Mouse (Mus musculus) mesoderm, embryonic 11.5 days (tissue): ENCODE measurements around the gene B230217C12Rik.
"Not testable (repeated sequence)": the region's sequence is repeated elsewhere in the genome, so short reads cannot be mapped to it uniquely, and the experiment has no call there.

Experiments
- DNase-seq: peaks from one replicate; pipeline ENCODE4 v3.0.0-alpha.2; 2012; ENCODE audit warnings: low read depth, low spot score

B230217C12Rik gene

GRCm38 (mm10) chr11:97866091-97866888, 25.7 kb downstream of the B230217C12Rik start:
- no peak for DNase-seq

GRCm38 (mm10) chr11:97867591-97867990, 27.0 kb downstream of the B230217C12Rik start:
- DNase-seq, result no peak

- DNase-seq, result not testable (repeated sequence)
Measured at GRCm38 (mm10) chr11:97872378-97872777, 31.8 kb downstream of the B230217C12Rik start.

- DNase-seq, result no peak
Measured at GRCm38 (mm10) chr11:97874396-97874795, 33.8 kb downstream of the B230217C12Rik start.

- DNase-seq, result peak; percentile 19
Measured at GRCm38 (mm10) chr11:97877341-97877740, 36.8 kb downstream of the B230217C12Rik start.

GRCm38 (mm10) chr11:97880362-97880761, 39.8 kb downstream of the B230217C12Rik start:
- no peak for DNase-seq

GRCm38 (mm10) chr11:97883542-97883917, 43.0 kb downstream of the B230217C12Rik start:
- peak; percentile 74 for DNase-seq

GRCm38 (mm10) chr11:97883918-97884600, 43.5 kb downstream of the B230217C12Rik start, which contains the start of gene Fbxo47:
Gene Fbxo47 (minus strand): TSS chr11:97884154.
- peak; percentile 99 for DNase-seq

GRCm38 (mm10) chr11:97884601-97885185, 44.1 kb downstream of the B230217C12Rik start:
- DNase-seq, result no peak

GRCm38 (mm10) chr11:97885296-97885915, 44.8 kb downstream of the B230217C12Rik start:
- no peak for DNase-seq

GRCm38 (mm10) chr11:97891821-97892220, 51.2 kb downstream of the B230217C12Rik start:
- no peak for DNase-seq
